8 mouse cellular contexts compared by ENCODE assay signal in the genomic region with DNA sequence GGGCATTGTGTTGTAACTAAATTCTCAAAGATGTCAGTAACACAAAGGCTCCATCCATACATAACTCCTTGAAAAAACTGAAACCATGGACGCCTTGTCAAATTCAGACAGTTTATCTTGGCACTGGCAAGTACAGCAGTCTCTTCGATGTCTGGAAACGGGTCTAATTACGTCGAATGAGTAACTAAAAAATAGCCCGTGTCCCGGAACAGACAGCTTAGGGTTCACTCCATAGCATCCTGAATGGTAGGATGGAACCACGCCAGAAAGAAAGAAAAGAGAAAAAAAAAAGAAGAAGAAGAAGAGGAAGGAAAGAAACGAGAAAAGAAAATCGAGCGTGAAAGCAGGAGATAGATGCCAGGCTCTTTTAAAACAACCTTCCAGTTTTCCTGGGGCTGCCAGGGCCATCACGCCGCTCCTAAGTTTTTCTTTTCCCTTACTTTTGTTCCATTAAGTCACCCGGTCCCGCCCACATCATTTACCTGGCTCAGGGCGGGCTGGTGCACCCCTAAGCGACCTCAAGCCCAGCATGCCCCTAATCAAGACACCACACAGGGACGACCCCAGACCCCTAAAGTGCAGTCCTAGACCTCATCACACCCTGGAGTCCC. TPM values are rescaled to one million over a fixed set of nuclear protein-coding genes. Genes with fewer than 3 reads are reported as not detected.
DNase-seq lines count a peak whose midpoint lies in the region; ATAC-seq and TF ChIP-seq lines count a peak whose summit lies in the region.

No protein-coding gene starts in this region.

- H3K4me1 ChIP-seq in lung, adult 2 months (ENCODE audit: control insufficient read depth, insufficient read depth, low read length) = peaks cover 3% of the 10 kb centered on the region; the same call in 1 of the 2 replicates
- H3K4me1 ChIP-seq in embryonic facial prominence, embryonic 12.5 days = 0 out of 2 replicates have a peak, but pooled peaks cover 3% of the 10 kb centered on the region
- H3K4me1 ChIP-seq in intestine, embryonic 15.5 days (replicated peaks) = 0 out of 2 replicates have a peak, but pooled peaks cover 8% of the 10 kb centered on the region
- H3K4me1 ChIP-seq in neural tube, embryonic 14.5 days (ENCODE audit: control insufficient read depth, insufficient read depth, low read length) = peaks cover 3% of the 10 kb centered on the region; the same call in 1 of the 2 replicates

- no peaks in the 10 kb centered on the region for H3K36me3 ChIP-seq in embryonic facial prominence, embryonic 12.5 days
- H3K36me3 ChIP-seq in intestine, embryonic 15.5 days = no peaks in the 10 kb centered on the region
- H3K36me3 ChIP-seq in neural tube, embryonic 14.5 days (ENCODE audit: control insufficient read depth, insufficient read depth, low read length) = no peaks in the 10 kb centered on the region

- TF ChIP-seq CTCF in lung, adult 2 months (IDR thresholded peaks at IDR 0.05; ENCODE audit: insufficient read depth, low read length) = no peak

- H3K27ac ChIP-seq in embryonic facial prominence, embryonic 12.5 days = 0 out of 2 replicates have a peak overlapping the region, but pooled peaks have one; percentile 58
- H3K27ac ChIP-seq in intestine, embryonic 15.5 days = peak overlapping the region; percentile 75
- no peak overlapping the region for H3K27ac ChIP-seq in neural tube, embryonic 14.5 days (ENCODE audit: low read depth, low read length)

- DNase-seq in lung, adult 2 months = no peak
- DNase-seq in lung, postnatal 10 days = no peak
- no peak for DNase-seq in natural killer cell, adult 2 months (ENCODE audit: low spot score in 2 of 2)
- no peak for DNase-seq in embryo, embryonic 10 days (ENCODE audit: low spot score)
- DNase-seq in frontal cortex, postnatal 10 days (ENCODE audit: low spot score in 2 of 2) = no peak

- H3K9me3 ChIP-seq in embryonic facial prominence, embryonic 12.5 days = no peaks in the 10 kb centered on the region
- H3K9me3 ChIP-seq in intestine, embryonic 15.5 days = no peaks in the 10 kb centered on the region
- no peaks in the 10 kb centered on the region for H3K9me3 ChIP-seq in neural tube, embryonic 14.5 days (ENCODE audit: control insufficient read depth, low read length)

- TF ChIP-seq POLR2A in lung, adult 2 months (IDR thresholded peaks at IDR 0.05; ENCODE audit: borderline replicate concordance, extremely low read depth, low read depth, low read length) = no peak

- H3K27me3 ChIP-seq in embryonic facial prominence, embryonic 12.5 days = no peaks in the 10 kb centered on the region
- H3K27me3 ChIP-seq in intestine, embryonic 15.5 days (replicated peaks) = no peaks in the 10 kb centered on the region
- H3K27me3 ChIP-seq in neural tube, embryonic 14.5 days (ENCODE audit: control insufficient read depth, insufficient read depth, low read length) = no peaks in the 10 kb centered on the region

- H3K9ac ChIP-seq in embryonic facial prominence, embryonic 12.5 days = peak overlapping the region; percentile 70
- H3K9ac ChIP-seq in intestine, embryonic 15.5 days = peak overlapping the region; percentile 71
- peak overlapping the region; percentile 62 for H3K9ac ChIP-seq in neural tube, embryonic 14.5 days (replicated peaks; ENCODE audit: low read depth, low read length)

- H3K4me3 ChIP-seq in lung, adult 2 months (replicated peaks; ENCODE audit: extremely low read depth, low read depth, low read length) = peak overlapping the region; percentile 92
- H3K4me3 ChIP-seq in embryonic facial prominence, embryonic 12.5 days = peak overlapping the region; percentile 67
- H3K4me3 ChIP-seq in intestine, embryonic 15.5 days (replicated peaks) = peak overlapping the region; percentile 71
- peak overlapping the region; percentile 66 for H3K4me3 ChIP-seq in neural tube, embryonic 14.5 days (ENCODE audit: low read depth, low read length)

- 2% methylated on average over 18 of the region's 18 CpGs for WGBS in lung, adult 2 months
- 3% methylated on average over 18 of the region's 18 CpGs for WGBS in embryonic facial prominence, embryonic 12.5 days
- 1% methylated on average over 18 of the region's 18 CpGs for WGBS in intestine, embryonic 15.5 days
- 3% methylated on average over 18 of the region's 18 CpGs for WGBS in neural tube, embryonic 14.5 days

- H3K4me2 ChIP-seq in embryonic facial prominence, embryonic 12.5 days (replicated peaks) = peak overlapping the region; percentile 92
- H3K4me2 ChIP-seq in intestine, embryonic 15.5 days (replicated peaks) = peak overlapping the region; percentile 75
- H3K4me2 ChIP-seq in neural tube, embryonic 14.5 days (ENCODE audit: low read depth, low read length) = peak overlapping the region; percentile 84

- no peak; the same call in 1 of the 2 replicates for ATAC-seq in embryonic facial prominence, embryonic 12.5 days (ENCODE audit: insufficient number of reproducible peaks, insufficient read depth, low FRiP score, low TSS enrichment)
- no peak for ATAC-seq in intestine, embryonic 15.5 days
- ATAC-seq in neural tube, embryonic 14.5 days (ENCODE audit: low read depth) = no peak

RNA-seq across cellular contexts. Expression of gene Myo1d, which starts 0.8 kb away (rescaled TPM):
- polyA plus RNA-seq in lung, adult 2 months (2012; rRNA removed) = 69.4 and 80.4 TPM in 2 replicates
- polyA plus RNA-seq in embryonic facial prominence, embryonic 12.5 days (2016; fragmentation: Nextera tagmentation; extraction: Ambion mirVana) = 8.3 and 9.8 TPM in 2 replicates
- 68.2 and 72.3 TPM in 2 replicates for polyA plus RNA-seq in intestine, embryonic 15.5 days (2015; fragmentation: Nextera tagmentation; extraction: Ambion mirVana)
- 2.4 and 2.9 TPM in 2 replicates for polyA plus RNA-seq in neural tube, embryonic 14.5 days (2014; fragmentation: Nextera tagmentation; extraction: Ambion mirVana)

RNA-seq across cellular contexts. Expression of gene Tmem98, which starts 31.0 kb away (rescaled TPM):
- 62.4 and 74.1 TPM in 2 replicates for polyA plus RNA-seq in lung, adult 2 months (2012; rRNA removed)
- 120 and 124 TPM in 2 replicates for polyA plus RNA-seq in embryonic facial prominence, embryonic 12.5 days (2016; fragmentation: Nextera tagmentation; extraction: Ambion mirVana)
- 214 and 215 TPM in 2 replicates for polyA plus RNA-seq in intestine, embryonic 15.5 days (2015; fragmentation: Nextera tagmentation; extraction: Ambion mirVana)
- 12.1 and 17.5 TPM in 2 replicates for polyA plus RNA-seq in neural tube, embryonic 14.5 days (2014; fragmentation: Nextera tagmentation; extraction: Ambion mirVana)
